Mouse (Mus musculus) ovary, postnatal 14 days (tissue): Measurements from ENCODE around the gene Tcea2.

ENCODE experiments used
- DNase-seq: peaks from one replicate; pipeline ENCODE4 v3.0.0; 2022; ENCODE audit warnings: low spot score

The Tcea2 gene

GRCm38 (mm10) chr2:181674934-181675333 lies 5.2 kb upstream of the Tcea2 start:
- no peak for DNase-seq

GRCm38 (mm10) chr2:181675454-181675853 lies 4.7 kb upstream of the Tcea2 start:
- DNase-seq = peak; percentile 51

GRCm38 (mm10) chr2:181676424-181676823 lies 3.7 kb upstream of the Tcea2 start:
- no peak for DNase-seq

- DNase-seq = no peak
Measured at GRCm38 (mm10) chr2:181677096-181677754, 2.9 kb upstream of the Tcea2 start.

- no peak for DNase-seq
Measured at GRCm38 (mm10) chr2:181677755-181678098, 2.4 kb upstream of the Tcea2 start.

- DNase-seq = peak; percentile 59
Measured at GRCm38 (mm10) chr2:181678780-181679179, 1.3 kb upstream of the Tcea2 start.

GRCm38 (mm10) chr2:181680716-181681117 lies 607 bp downstream of the Tcea2 start:
- DNase-seq = no peak

GRCm38 (mm10) chr2:181681978-181682377 lies 1.9 kb downstream of the Tcea2 start:
- no peak for DNase-seq

- DNase-seq = no peak
Measured at GRCm38 (mm10) chr2:181683381-181683780, 3.3 kb downstream of the Tcea2 start.

- DNase-seq = no peak
Measured at GRCm38 (mm10) chr2:181684713-181685112, 4.6 kb downstream of the Tcea2 start.

GRCm38 (mm10) chr2:181685686-181686085 lies 5.6 kb downstream of the Tcea2 start:
- DNase-seq = no peak

- DNase-seq = no peak
Measured at GRCm38 (mm10) chr2:181687586-181687985, 7.5 kb downstream of the Tcea2 start.

- DNase-seq = no peak
Measured at GRCm38 (mm10) chr2:181689466-181690160, 9.5 kb downstream of the Tcea2 start.

- DNase-seq = no peak
Measured at GRCm38 (mm10) chr2:181691083-181691482, 11.0 kb downstream of the Tcea2 start.

GRCm38 (mm10) chr2:181691571-181691970 lies 11.5 kb downstream of the Tcea2 start:
- DNase-seq = no peak

- no peak for DNase-seq
Measured at GRCm38 (mm10) chr2:181692304-181692703, 12.2 kb downstream of the Tcea2 start.

GRCm38 (mm10) chr2:181693339-181694280 lies 13.5 kb downstream of the Tcea2 start, which contains the start of gene Rgs19:
TSS of gene Rgs19 (minus strand) at chr2:181693977.
- DNase-seq = peak; percentile 61

GRCm38 (mm10) chr2:181694581-181694980 lies 14.5 kb downstream of the Tcea2 start:
- no peak for DNase-seq

GRCm38 (mm10) chr2:181695776-181696175 lies 15.7 kb downstream of the Tcea2 start:
- DNase-seq = no peak

- DNase-seq = no peak
Measured at GRCm38 (mm10) chr2:181696801-181697420, 16.8 kb downstream of the Tcea2 start.

GRCm38 (mm10) chr2:181698241-181698640 lies 18.1 kb downstream of the Tcea2 start, which contains the start of gene Lkaaear1:
TSS of gene Lkaaear1 (minus strand) at chr2:181698442.
- no peak for DNase-seq

GRCm38 (mm10) chr2:181706668-181707067 lies 26.6 kb downstream of the Tcea2 start:
- DNase-seq = no peak
